Mouse (Mus musculus): ENCODE results near the gene Hipk2. TPM values are rescaled to one million over a fixed set of nuclear protein-coding genes. Genes with fewer than 3 reads are reported as not detected.
A peak's percentile ranks its signal among the peaks of the same experiment; 100 is the strongest.

Hipk2 gene
- polyA plus RNA-seq, 1 experiment from 2014 or later = 20.4 TPM

DNA sequence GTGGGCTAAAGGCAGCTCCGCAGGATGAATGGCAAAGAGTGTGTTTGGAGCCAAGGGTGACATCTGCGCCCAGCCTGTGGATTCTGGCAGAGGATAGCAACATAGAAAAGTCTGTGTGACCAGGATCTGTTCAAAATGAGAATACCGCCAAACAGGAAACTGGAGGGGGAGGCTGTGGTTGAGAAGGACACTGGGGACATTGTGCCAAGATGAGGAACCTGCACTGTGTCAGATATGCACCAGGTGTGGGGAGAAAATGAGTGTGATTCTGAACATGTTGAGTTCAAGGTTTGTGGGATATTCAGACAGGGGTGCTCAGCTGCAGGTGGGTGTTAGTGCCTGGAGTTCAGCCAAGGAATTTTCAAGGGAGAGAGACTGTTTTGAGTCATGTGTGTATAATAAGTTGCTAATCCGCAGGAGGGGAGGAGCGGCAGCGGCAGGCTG, 6.8 kb upstream of the Hipk2 start:
- Histone ChIP-seq H3K4me3 (replicated peaks; ENCODE audit: low read depth, low read length) (no peak overlapping the region), H3K27me3 (ENCODE audit: insufficient read depth, low read length) (no peaks in the 10 kb centered on the region), H3K36me3 (ENCODE audit: insufficient read depth, low read length) (no peaks in the 10 kb centered on the region), H3K4me2 (ENCODE audit: low read length) (no peak overlapping the region), H3K9ac (ENCODE audit: low read depth, low read length) (no peak overlapping the region), H3K4me1 (replicated peaks; ENCODE audit: insufficient read depth, low read length) (no peaks in the 10 kb centered on the region), H3K9me3 (replicated peaks; ENCODE audit: low read length) (no peaks in the 10 kb centered on the region), H3K27ac (no peak overlapping the region)
- no peak for TF ChIP-seq CTCF (IDR thresholded peaks at IDR 0.05; ENCODE audit: low read depth)
- 47% methylated on average over 6 of the region's 6 CpGs for WGBS
- ATAC-seq (replicated peaks; ENCODE audit: low FRiP score, low read depth) (no peak), DNase-seq (ENCODE audit: low spot score) (no peak)

DNA sequence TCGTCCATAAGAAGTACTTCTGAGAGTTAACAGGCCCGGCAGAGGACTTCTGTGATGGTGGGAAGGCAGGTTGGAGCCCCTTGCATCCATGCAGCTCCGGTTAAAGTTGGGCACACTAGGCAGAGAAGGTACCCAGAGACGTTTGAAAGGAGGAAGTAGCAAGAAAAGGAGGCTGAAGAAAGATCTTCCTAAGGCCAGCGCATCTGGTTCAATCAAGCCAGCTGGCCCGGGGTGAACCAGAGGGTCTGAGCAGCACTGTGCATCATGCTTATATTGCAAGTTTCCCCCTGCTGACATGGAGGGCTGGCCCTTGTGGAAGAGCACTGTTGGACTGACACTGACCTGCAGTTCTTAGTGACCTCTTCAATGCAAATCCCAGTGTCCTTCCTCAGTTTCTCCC, 6.0 kb upstream of the Hipk2 start:
- no peaks in the 10 kb centered on the region for H3K36me3 ChIP-seq (ENCODE audit: insufficient read depth, low read length)
- 62% methylated on average over 6 of the region's 6 CpGs for WGBS
- no peak for TF ChIP-seq CTCF (IDR thresholded peaks at IDR 0.05; ENCODE audit: low read depth)
- ATAC-seq (replicated peaks; ENCODE audit: low FRiP score, low read depth) (no peak), DNase-seq (ENCODE audit: low spot score) (no peak)
- H3K27me3 ChIP-seq (ENCODE audit: insufficient read depth, low read length) = no peaks in the 10 kb centered on the region
- H3K9ac ChIP-seq (ENCODE audit: low read depth, low read length) = no peak overlapping the region
- H3K4me3 ChIP-seq (replicated peaks; ENCODE audit: low read depth, low read length) = no peak overlapping the region
- H3K4me1 ChIP-seq (replicated peaks; ENCODE audit: insufficient read depth, low read length) = no peaks in the 10 kb centered on the region
- H3K4me2 ChIP-seq (ENCODE audit: low read length) = no peak overlapping the region
- no peaks in the 10 kb centered on the region for H3K9me3 ChIP-seq (replicated peaks; ENCODE audit: low read length)
- no peak overlapping the region for H3K27ac ChIP-seq

DNA sequence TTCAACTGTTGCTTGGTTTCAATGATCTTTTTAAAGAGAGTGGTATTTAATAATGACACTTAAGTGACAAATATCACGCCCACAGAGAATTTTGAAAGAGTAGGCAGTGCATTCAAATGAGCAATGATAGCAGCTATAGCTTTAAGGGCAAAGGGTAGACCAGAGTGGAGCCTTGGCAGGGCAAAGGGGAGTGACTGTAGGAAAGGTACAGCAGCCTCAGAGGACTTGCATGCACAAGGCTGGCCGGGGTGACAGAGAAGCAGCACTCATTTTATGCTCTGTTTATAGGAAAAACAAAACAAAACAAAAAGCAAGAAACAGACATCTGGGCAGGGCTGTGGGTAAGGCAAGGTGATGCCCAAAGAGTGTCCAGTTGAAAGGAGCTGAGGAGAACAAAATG, 5.5 kb upstream of the Hipk2 start:
- H3K4me3 ChIP-seq (replicated peaks; ENCODE audit: low read depth, low read length) = no peak overlapping the region
- 56% methylated on average over 2 of the region's 2 CpGs for WGBS
- no peaks in the 10 kb centered on the region for H3K36me3 ChIP-seq (ENCODE audit: insufficient read depth, low read length)
- TF ChIP-seq CTCF (IDR thresholded peaks at IDR 0.05; ENCODE audit: low read depth) = no peak
- no peaks in the 10 kb centered on the region for H3K27me3 ChIP-seq (ENCODE audit: insufficient read depth, low read length)
- H3K27ac ChIP-seq = no peak overlapping the region
- DNase-seq (ENCODE audit: low spot score) (no peak), ATAC-seq (replicated peaks; ENCODE audit: low FRiP score, low read depth) (no peak)
- H3K9ac ChIP-seq (ENCODE audit: low read depth, low read length) = no peak overlapping the region
- no peak overlapping the region for H3K4me2 ChIP-seq (ENCODE audit: low read length)
- no peaks in the 10 kb centered on the region for H3K9me3 ChIP-seq (replicated peaks; ENCODE audit: low read length)
- no peaks in the 10 kb centered on the region for H3K4me1 ChIP-seq (replicated peaks; ENCODE audit: insufficient read depth, low read length)

- Histone ChIP-seq H3K9ac (ENCODE audit: low read depth, low read length) (no peak overlapping the region), H3K9me3 (replicated peaks; ENCODE audit: low read length) (no peaks in the 10 kb centered on the region), H3K4me3 (replicated peaks; ENCODE audit: low read depth, low read length) (no peak overlapping the region), H3K27ac (no peak overlapping the region), H3K36me3 (ENCODE audit: insufficient read depth, low read length) (no peaks in the 10 kb centered on the region), H3K4me1 (replicated peaks; ENCODE audit: insufficient read depth, low read length) (peaks cover 7% of the 10 kb centered on the region; the same call in 1 of the 2 replicates), H3K27me3 (ENCODE audit: insufficient read depth, low read length) (no peaks in the 10 kb centered on the region), H3K4me2 (ENCODE audit: low read length) (no peak overlapping the region)
- no peak for ATAC-seq (replicated peaks; ENCODE audit: low FRiP score, low read depth)
- no peak for TF ChIP-seq CTCF (IDR thresholded peaks at IDR 0.05; ENCODE audit: low read depth)
- WGBS = 88% methylated on average over 2 of the region's 2 CpGs
- no peak for DNase-seq (ENCODE audit: low spot score)
These were observed 1.7 kb upstream of the Hipk2 start for GRCm38 (mm10) chr6:38877674-38878073.

GRCm38 (mm10) chr6:38875258-38876070, 501 bp downstream of the Hipk2 start, which contains the start of gene Tbxas1:
Gene Tbxas1 (plus strand): TSS chr6:38875404.
- ATAC-seq (replicated peaks; ENCODE audit: low FRiP score, low read depth) = peak; percentile 73
- Histone ChIP-seq H3K9ac (ENCODE audit: low read depth, low read length) (peak within 1 kb of the TSS; percentile 100), H3K36me3 (ENCODE audit: insufficient read depth, low read length) (no peaks in the 10 kb centered on the region), H3K4me1 (replicated peaks; ENCODE audit: insufficient read depth, low read length) (peaks cover 17% of the 10 kb centered on the region; the same call in 1 of the 2 replicates), H3K27me3 (ENCODE audit: insufficient read depth, low read length) (no peaks in the 10 kb centered on the region), H3K4me2 (ENCODE audit: low read length) (peak within 1 kb of the TSS; percentile 70), H3K27ac (peak within 1 kb of the TSS; percentile 97), H3K4me3 (replicated peaks; ENCODE audit: low read depth, low read length) (peak within 1 kb of the TSS; percentile 100), H3K9me3 (replicated peaks; ENCODE audit: low read length) (no peaks in the 10 kb centered on the region)
- DNase-seq (ENCODE audit: low spot score) = peak; percentile 61
- TF ChIP-seq CTCF (IDR thresholded peaks at IDR 0.05; ENCODE audit: low read depth) = no peak
- WGBS = 1% methylated on average over 53 of the region's 77 CpGs

- peak overlapping the region; percentile 70 for H3K4me2 ChIP-seq (ENCODE audit: low read length)
- H3K9me3 ChIP-seq (replicated peaks; ENCODE audit: low read length) = no peaks in the 10 kb centered on the region
- under 1% methylated on average over 23 of the region's 23 CpGs for WGBS
- peaks cover 21% of the 10 kb centered on the region; the same call in 1 of the 2 replicates for H3K4me1 ChIP-seq (replicated peaks; ENCODE audit: insufficient read depth, low read length)
- peak overlapping the region; percentile 100 for H3K9ac ChIP-seq (ENCODE audit: low read depth, low read length)
- ATAC-seq (replicated peaks; ENCODE audit: low FRiP score, low read depth) (no peak), DNase-seq (ENCODE audit: low spot score) (peak; percentile 66)
- H3K27me3 ChIP-seq (ENCODE audit: insufficient read depth, low read length) = no peaks in the 10 kb centered on the region
- 0 out of 2 replicates have a peak, but pooled peaks have one; percentile 1 for TF ChIP-seq CTCF (IDR thresholded peaks at IDR 0.05; ENCODE audit: low read depth)
- no peaks in the 10 kb centered on the region for H3K36me3 ChIP-seq (ENCODE audit: insufficient read depth, low read length)
- H3K27ac ChIP-seq = peak overlapping the region; percentile 97
- peak overlapping the region; percentile 100 for H3K4me3 ChIP-seq (replicated peaks; ENCODE audit: low read depth, low read length)
These were observed 1.3 kb downstream of the Hipk2 start for GRCm38 (mm10) chr6:38874565-38875257.
